Mouse (Mus musculus): ENCODE data around the gene Magee1. TPM values are rescaled to one million over a fixed set of nuclear protein-coding genes. Genes with fewer than 3 reads are reported as not detected.
A peak's percentile ranks its signal among the peaks of the same experiment; 100 is the strongest.
"Not testable (repeated sequence)": the region's sequence is repeated elsewhere in the genome, so short reads cannot be mapped to it uniquely, and the experiment has no call there.

Gene Magee1
- total RNA-seq (2021): 100 to 1,000 TPM; 157 to 165 TPM
- long read RNA-seq, transcript Magee1-201 (1 exons, 3,550 nt): major isoform, 117 of 118 reads
- long read RNA-seq, partial matches to known transcripts: 0 of 118 reads
- long read RNA-seq, other reads (novel, unspliced or antisense): 1 of 118 reads

GRCm38 (mm10) chrX:105120275-105121226, at the start of gene Magee1:
Magee1 (plus strand) TSS chrX:105120378.
- peak; percentile 75 to 86 for DNase-seq (ENCODE audit: low spot score in 2 of 2)

- DNase-seq (ENCODE audit: low spot score in 2 of 2): no peak
These were observed 41.0 kb upstream of the Magee1 start for GRCm38 (mm10) chrX:105079151-105079550.

- peak; percentile 78 to 94 for DNase-seq (ENCODE audit: low spot score in 2 of 2)
These were observed 40.5 kb upstream of the Magee1 start, which contains the start of gene Pbdc1 for GRCm38 (mm10) chrX:105079615-105080092. Pbdc1 (plus strand) TSS chrX:105079756.

GRCm38 (mm10) chrX:105080096-105080495, 40.1 kb upstream of the Magee1 start:
- DNase-seq (ENCODE audit: low spot score in 2 of 2): no peak

- not testable (repeated sequence) for DNase-seq (ENCODE audit: low spot score in 2 of 2)
These were observed 37.2 kb upstream of the Magee1 start for GRCm38 (mm10) chrX:105083013-105083412.

GRCm38 (mm10) chrX:105104175-105104574, 16.0 kb upstream of the Magee1 start:
- DNase-seq (ENCODE audit: low spot score in 2 of 2): peak in 1 of 2 experiments; percentile 28

GRCm38 (mm10) chrX:105114994-105115393, 5.2 kb upstream of the Magee1 start:
- no peak for DNase-seq (ENCODE audit: low spot score in 2 of 2)

- DNase-seq (ENCODE audit: low spot score in 2 of 2): peak; percentile 83 to 88
These were observed 1.2 kb downstream of the Magee1 start for GRCm38 (mm10) chrX:105121227-105121865.

- peak in 1 of 2 experiments; percentile 40 for DNase-seq (ENCODE audit: low spot score in 2 of 2)
These were observed 4.7 kb downstream of the Magee1 start for GRCm38 (mm10) chrX:105124903-105125302.

- no peak for DNase-seq (ENCODE audit: low spot score in 2 of 2)
These were observed 31.8 kb downstream of the Magee1 start for GRCm38 (mm10) chrX:105151872-105152461.

- DNase-seq (ENCODE audit: low spot score in 2 of 2): not testable (repeated sequence)
These were observed 44.8 kb downstream of the Magee1 start for GRCm38 (mm10) chrX:105165007-105165406.

- DNase-seq (ENCODE audit: low spot score in 2 of 2): no peak
These were observed 47.0 kb downstream of the Magee1 start for GRCm38 (mm10) chrX:105167217-105167616.

Other genes starting within 250 kb of the Magee1 start
- gene Pbdc1, start 40.6 kb upstream of the Magee1 start, total RNA-seq (2021): 10 to 100 TPM; 18.1 to 19.7 TPM

Measured in layer of hippocampus, postnatal 10 days (tissue).